ENCODE assay signal across 9 mouse cellular contexts in the genomic region with DNA sequence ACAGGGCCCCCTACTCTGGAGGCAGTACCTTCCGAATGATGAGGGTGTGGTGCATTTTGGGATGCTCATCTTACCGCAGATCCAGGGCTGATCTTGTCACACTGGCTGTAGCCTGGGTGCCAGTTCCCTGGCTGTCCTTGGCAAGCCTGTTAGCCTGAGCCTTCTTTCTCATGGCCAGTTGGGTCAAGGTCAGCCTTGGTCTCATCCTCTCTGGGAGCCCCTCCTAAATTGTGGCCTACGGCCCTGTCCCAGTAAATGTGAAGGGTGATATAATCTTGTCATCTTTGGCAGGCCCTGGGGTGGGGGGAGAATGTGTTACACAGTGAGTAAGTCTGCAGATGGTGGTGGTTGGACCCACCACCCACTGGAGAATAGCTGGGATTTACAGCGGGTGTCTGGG.
DNase-seq lines count a peak whose midpoint lies in the region; ATAC-seq and TF ChIP-seq lines count a peak whose summit lies in the region.
"Had no signal": no experiment of that assay in that cellular context is flagged by ENCODE, and none has a peak within 500 bp of the region (broad histone marks: within the 10 kb centered on the region; RNA-seq: fewer than 3 reads in every experiment).

No protein-coding gene starts in this region.

- H3K9me3 ChIP-seq in stomach, embryonic 14.5 days (ENCODE audit: control insufficient read depth, low read depth, low read length) = no peaks in the 10 kb centered on the region
- no peaks in the 10 kb centered on the region for H3K9me3 ChIP-seq in stomach, postnatal 0 days (ENCODE audit: control insufficient read depth, low read length)
- no peaks in the 10 kb centered on the region for H3K9me3 ChIP-seq in limb, embryonic 13.5 days

- 78% methylated on average over 4 of the region's 4 CpGs for WGBS in stomach, embryonic 14.5 days
- WGBS in stomach, postnatal 0 days = 70% methylated on average over 4 of the region's 4 CpGs
- WGBS in limb, embryonic 13.5 days = 73% methylated on average over 4 of the region's 4 CpGs

- no peak for TF ChIP-seq CTCF in stomach, postnatal 0 days (IDR thresholded peaks at IDR 0.05; ENCODE audit: low read depth)

- no peaks in the 10 kb centered on the region for H3K27me3 ChIP-seq in stomach, embryonic 14.5 days (ENCODE audit: control insufficient read depth, insufficient read depth, low read length)
- H3K27me3 ChIP-seq in stomach, postnatal 0 days (ENCODE audit: control insufficient read depth, insufficient read depth, low read length) = no peaks in the 10 kb centered on the region
- H3K27me3 ChIP-seq in limb, embryonic 13.5 days = no peaks in the 10 kb centered on the region

- H3K4me3 ChIP-seq in stomach, embryonic 14.5 days (ENCODE audit: low read depth, low read length) = no peak overlapping the region
- no peak overlapping the region for H3K4me3 ChIP-seq in stomach, postnatal 0 days (ENCODE audit: low read depth, low read length)
- no peak overlapping the region for H3K4me3 ChIP-seq in limb, embryonic 13.5 days

- ATAC-seq in stomach, embryonic 14.5 days (ENCODE audit: insufficient number of reproducible peaks, insufficient read depth, low FRiP score, low read depth) = no peak
- no peak for ATAC-seq in stomach, postnatal 0 days (ENCODE audit: low FRiP score, low TSS enrichment)
- ATAC-seq in limb, embryonic 13.5 days (ENCODE audit: low FRiP score, low read depth) = no peak

- H3K4me2 ChIP-seq in stomach, embryonic 14.5 days (replicated peaks; ENCODE audit: low read depth, low read length) = no peak overlapping the region
- H3K4me2 ChIP-seq in stomach, postnatal 0 days (replicated peaks; ENCODE audit: low read depth) = no peak overlapping the region
- 0 out of 2 replicates have a peak overlapping the region, but pooled peaks have one; percentile 7 for H3K4me2 ChIP-seq in limb, embryonic 13.5 days (replicated peaks)

- H3K4me1 ChIP-seq in stomach, embryonic 14.5 days (ENCODE audit: control insufficient read depth, insufficient read depth, low read length) = peaks cover 73% of the 10 kb centered on the region
- H3K4me1 ChIP-seq in stomach, postnatal 0 days (replicated peaks; ENCODE audit: control insufficient read depth, insufficient read depth) = peaks cover 15% of the 10 kb centered on the region
- peaks cover 86% of the 10 kb centered on the region for H3K4me1 ChIP-seq in limb, embryonic 13.5 days

- peaks cover 4% of the 10 kb centered on the region for H3K36me3 ChIP-seq in stomach, embryonic 14.5 days (ENCODE audit: control insufficient read depth, insufficient read depth, low read length)
- H3K36me3 ChIP-seq in stomach, postnatal 0 days (ENCODE audit: control insufficient read depth, insufficient read depth, low read length) = peaks cover 6% of the 10 kb centered on the region; the same call in 1 of the 2 replicates
- H3K36me3 ChIP-seq in limb, embryonic 13.5 days = peaks cover 12% of the 10 kb centered on the region

- DNase-seq in adrenal gland, adult (ENCODE audit: inconsistent age in 2 of 2, low spot score in 1 of 2) = peak; percentile 71 to 79
- DNase-seq in adrenal gland, postnatal 10 days = no peak
- DNase-seq in stomach, postnatal 0 days (ENCODE audit: low spot score) = no peak
- DNase-seq in cerebellum, adult 9-11 months = no peak
- no peak for DNase-seq in T-cell, adult 2 months (ENCODE audit: low spot score)
- no peak for DNase-seq in frontal cortex, adult 2 months (ENCODE audit: extremely low spot score in 1 of 2, low spot score in 1 of 2)
- DNase-seq: lung, postnatal 14 days had no signal

- no peak overlapping the region for H3K9ac ChIP-seq in stomach, embryonic 14.5 days (replicated peaks; ENCODE audit: low read depth, low read length)
- no peak overlapping the region; the same call in 1 of the 2 replicates for H3K9ac ChIP-seq in stomach, postnatal 0 days (ENCODE audit: low read length)
- H3K9ac ChIP-seq in limb, embryonic 13.5 days = peak overlapping the region; percentile 31; the same call in 1 of the 2 replicates

- peak overlapping the region; percentile 1; the same call in 1 of the 2 replicates for H3K27ac ChIP-seq in stomach, embryonic 14.5 days (ENCODE audit: low read length)
- no peak overlapping the region for H3K27ac ChIP-seq in stomach, postnatal 0 days (replicated peaks)
- H3K27ac ChIP-seq in limb, embryonic 13.5 days = peak overlapping the region; percentile 90

- no peak for TF ChIP-seq EP300 in stomach, postnatal 0 days (optimal IDR thresholded peaks at IDR 0.05)

Comparison
In these comparisons a context has a peak if more than half of its experiments do, and no peak if none do; other contexts are left out.
1. DNase-seq: peak in adrenal gland, adult (2 of 2); none in adrenal gland, postnatal 10 days (single experiment), stomach, postnatal 0 days (single experiment), cerebellum, adult 9-11 months (single experiment), T-cell, adult 2 months (single experiment) and frontal cortex, adult 2 months (0 of 2).